Mouse (Mus musculus): ENCODE data around the gene Bub3. TPM values are rescaled to one million over a fixed set of nuclear protein-coding genes. Genes with fewer than 3 reads are reported as not detected.

Bub3 gene
- 10 to 100 TPM; 72.8 to 73.5 TPM for total RNA-seq (2023)

GRCm38 (mm10) chr7:131559986-131560696, at the start of gene Bub3:
Gene Bub3, plus strand, starts transcription at chr7:131560222.

GRCm38 (mm10) chr7:131542115-131542871, 17.7 kb upstream of the Bub3 start, which contains the start of gene Hmx3:
Gene Hmx3, plus strand, starts transcription at chr7:131542867.

GRCm38 (mm10) chr7:131548473-131548872, 11.5 kb upstream of the Bub3 start, which contains the start of gene Hmx2:
Gene Hmx2, plus strand, starts transcription at chr7:131548773.

Other genes starting within 250 kb of the Bub3 start
- not detected for gene Cuzd1, start 237.9 kb upstream of the Bub3 start, total RNA-seq (2023)
- gene Fam24b, start 230.7 kb upstream of the Bub3 start, total RNA-seq (2023), result not detected
- not detected for gene Fam24a, start 226.4 kb upstream of the Bub3 start, total RNA-seq (2023)
- gene 2310057M21Rik, start 197.5 kb upstream of the Bub3 start, total RNA-seq (2023), result 1 to 10 TPM; 3.8 to 9.9 TPM
- gene Pstk, start 189.1 kb upstream of the Bub3 start, total RNA-seq (2023), result 1 to 10 TPM; 5.3 to 5.5 TPM
- 10 to 100 TPM; 39.1 to 41.5 TPM for gene Ikzf5, start 149.7 kb upstream of the Bub3 start, total RNA-seq (2023)
- 10 to 100 TPM; 34.6 to 37.6 TPM for gene Acadsb, start 149.6 kb upstream of the Bub3 start, total RNA-seq (2023)
- gene Hmx3, start 17.4 kb upstream of the Bub3 start, total RNA-seq (2023), result not detected
- gene Hmx2, start 11.4 kb upstream of the Bub3 start, total RNA-seq (2023), result under 1 TPM in 1 of 2 experiments, not detected in 1; 0.44 TPM

All from neutrophil, adult 59 days (primary cell).